Mouse (Mus musculus) midbrain, postnatal 0 days (tissue): ENCODE results near the gene Sfn. TPM values are rescaled to one million over a fixed set of nuclear protein-coding genes. Genes with fewer than 3 reads are reported as not detected.
A peak's percentile ranks its signal among the peaks of the same experiment; 100 is the strongest.
"Not testable (repeated sequence)": the region's sequence is repeated elsewhere in the genome, so short reads cannot be mapped to it uniquely, and the experiment has no call there.

Experiments used
- ATAC-seq: fragments of 200-750 bp; cut with Nextera tagmentation; 2 replicates; pipeline ENCODE4 v1.8.0; 2017; ENCODE audit warnings: moderate number of reproducible peaks, mild to moderate bottlenecking, moderate TSS enrichment, moderate library complexity; ENCODE audit not compliant: low FRiP score
- DNase-seq: peaks from one replicate; pipeline ENCODE4 v3.0.0-alpha.2; 2015; ENCODE audit warnings: low spot score
- H3K27ac ChIP-seq: fragments of 300-500 bp; sonication (generic); 2 replicates; pipeline ENCODE4 v1.5.1; 2014; ENCODE audit warnings: low read depth, mild to moderate bottlenecking, low read length, mixed read lengths
- H3K27me3 ChIP-seq: fragments of 300-500 bp; sonication (generic); 2 replicates; pipeline ENCODE4 v1.6.1; 2014; ENCODE audit warnings: low read length, control low read depth, mixed read lengths; ENCODE audit not compliant: insufficient read depth
- H3K36me3 ChIP-seq: fragments of 300-500 bp; sonication (generic); 2 replicates; pipeline ENCODE4 v1.6.1; 2014; ENCODE audit warnings: low read length, control low read depth, mixed read lengths; ENCODE audit not compliant: insufficient read depth
- H3K4me1 ChIP-seq: fragments of 300-500 bp; sonication (generic); 2 replicates; pipeline ENCODE4 v1.6.1; 2014; ENCODE audit warnings: mild to moderate bottlenecking, control low read depth, antibody characterized with exemption, low read length, mixed read lengths; ENCODE audit not compliant: insufficient read depth
- H3K4me2 ChIP-seq: fragments of 300-500 bp; sonication (generic); 2 replicates; pipeline ENCODE4 v1.6.1; 2014; ENCODE audit warnings: low read depth, mild to moderate bottlenecking, low read length, mixed read lengths; ENCODE audit not compliant: poor library complexity, severe bottlenecking
- H3K4me3 ChIP-seq: fragments of 300-500 bp; sonication (generic); 2 replicates; pipeline ENCODE4 v1.5.1; 2014; ENCODE audit warnings: low read depth, mild to moderate bottlenecking, low read length, moderate library complexity
- H3K9ac ChIP-seq: fragments of 300-500 bp; sonication (generic); replicated peaks from 2 replicates; pipeline ENCODE4 v1.6.1; 2014; ENCODE audit warnings: mild to moderate bottlenecking, low read length, moderate library complexity, mixed read lengths; ENCODE audit not compliant: poor library complexity, severe bottlenecking
- H3K9me3 ChIP-seq: fragments of 300-500 bp; sonication (generic); 2 replicates; pipeline ENCODE4 v1.6.1; 2016; ENCODE audit warnings: low read length, control low read depth
- CTCF ChIP-seq: IDR thresholded peaks from 2 replicates; pipeline ENCODE4 v1.5.1; 2016; ENCODE audit warnings: antibody characterized with exemption, mild to moderate bottlenecking
- WGBS: fragments of 180-500 bp; shearing (Covaris S2); extraction: QIAGEN DNeasy Blood & Tissue Kit; methylation state at CpG from one replicate; pipeline ENCODE4 v1.1.7; 2014; 5-methylcytosine and 5-hydroxymethylcytosine counted together
- polyA plus RNA-seq: library from polyadenylated mRNA; unstranded; fragments of >200 nt; fragmentation: Nextera tagmentation; extraction: Ambion mirVana; gene quantifications from 2 replicates; pipeline ENCODE4 v1.2.1, GENCODE M21; 2015
- total RNA-seq: library from RNA; depleted of rRNA; stranded (reverse); fragments of >200 nt; gene quantifications from 2 replicates; pipeline ENCODE4 v1.2.3, GENCODE M21; 2014; rRNA removed

Sfn gene
- 2.0 and 3.6 TPM in 2 replicates for total RNA-seq
- 0.67 and 0.86 TPM in 2 replicates for polyA plus RNA-seq

GRCm38 (mm10) chr4:133601721-133602218 lies at the start of gene Sfn:
TSS of gene Sfn (minus strand) at chr4:133602168.
- no peaks in the 10 kb centered on the region for H3K9me3 ChIP-seq
- H3K4me3 ChIP-seq = no peak within 1 kb of the TSS
- H3K4me1 ChIP-seq = no peaks in the 10 kb centered on the region
- H3K36me3 ChIP-seq = peaks cover 19% of the 10 kb centered on the region
- ATAC-seq = no peak
- no peak within 1 kb of the TSS for H3K4me2 ChIP-seq
- peaks cover 40% of the 10 kb centered on the region for H3K27me3 ChIP-seq
- H3K27ac ChIP-seq = no peak within 1 kb of the TSS
- WGBS = 5% methylated on average over 16 of the region's 16 CpGs
- TF ChIP-seq CTCF = peak; percentile 33
- no peak for DNase-seq
- no peak within 1 kb of the TSS for H3K9ac ChIP-seq

- DNase-seq (no peak), ATAC-seq (no peak)
- TF ChIP-seq CTCF = no peak
- Histone ChIP-seq H3K27me3 (no peaks in the 10 kb centered on the region), H3K4me3 (no peak overlapping the region), H3K9ac (no peak overlapping the region), H3K9me3 (no peaks in the 10 kb centered on the region), H3K4me2 (no peak overlapping the region), H3K27ac (no peak overlapping the region), H3K36me3 (no peaks in the 10 kb centered on the region), H3K4me1 (no peaks in the 10 kb centered on the region)
- 45% methylated on average over 10 of the region's 10 CpGs for whole genome bisulfite sequencing
Measured at GRCm38 (mm10) chr4:133651445-133651844, 49.5 kb upstream of the Sfn start.

DNA sequence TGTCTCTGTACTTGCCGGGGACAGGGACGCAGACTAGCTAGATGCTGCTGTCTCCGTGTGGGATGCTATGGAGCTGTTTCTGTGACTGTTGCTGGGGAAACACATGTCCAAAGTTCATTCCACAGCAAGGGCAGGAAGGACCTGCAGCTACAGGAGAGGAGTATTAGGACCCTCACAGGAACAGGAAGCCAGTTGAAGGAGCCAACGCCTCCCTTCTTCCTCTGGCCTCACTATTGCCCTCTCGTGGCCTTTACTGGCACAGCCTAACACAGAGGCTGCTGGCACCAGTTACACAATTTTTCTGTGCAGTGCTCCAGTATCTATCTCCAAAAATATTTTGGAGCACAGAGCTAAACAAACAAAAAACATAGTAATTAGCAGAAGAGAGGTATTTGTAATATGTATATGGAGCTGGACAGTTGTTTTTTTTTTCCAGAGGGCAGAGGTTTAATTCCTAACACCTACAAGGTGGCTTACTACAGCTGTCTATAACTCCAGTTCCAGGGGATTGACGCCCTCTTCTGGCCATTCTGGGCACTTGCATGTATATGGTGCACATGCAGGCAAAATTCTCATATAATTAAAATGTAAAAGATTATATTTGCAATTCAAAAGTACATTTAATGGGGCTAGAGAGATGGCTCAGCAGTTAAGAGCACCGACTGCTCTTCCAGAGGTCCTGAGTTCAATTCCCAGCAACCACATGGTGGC lies 48.2 kb upstream of the Sfn start, which contains the start of gene Zdhhc18:
TSS of gene Zdhhc18 (minus strand) at position 166 of the 711 bp plus-strand sequence.
- Histone ChIP-seq H3K4me1 (no peaks in the 10 kb centered on the region), H3K27me3 (no peaks in the 10 kb centered on the region), H3K27ac (peak within 1 kb of the TSS; percentile 18; the same call in 1 of the 2 replicates), H3K9me3 (no peaks in the 10 kb centered on the region), H3K9ac (no peak within 1 kb of the TSS), H3K4me2 (peak within 1 kb of the TSS; percentile 39), H3K4me3 (peak within 1 kb of the TSS; percentile 8; the same call in 1 of the 2 replicates), H3K36me3 (no peaks in the 10 kb centered on the region)
- 38% methylated on average over 7 of the region's 7 CpGs for WGBS
- ATAC-seq (no peak), DNase-seq (peak; percentile 84)
- peak; percentile 81 for TF ChIP-seq CTCF

GRCm38 (mm10) chr4:133649464-133649863 lies 47.5 kb upstream of the Sfn start:
- Histone ChIP-seq H3K4me2 (peak overlapping the region; percentile 39), H3K4me3 (peak overlapping the region; percentile 8; the same call in 1 of the 2 replicates), H3K27ac (0 out of 2 replicates have a peak overlapping the region, but pooled peaks have one; percentile 18)
- WGBS = 90% methylated on average over 5 of the region's 5 CpGs
- H3K9me3 ChIP-seq, H3K4me1 ChIP-seq, ATAC-seq, H3K9ac ChIP-seq, H3K27me3 ChIP-seq, H3K36me3 ChIP-seq, DNase-seq: not testable (repeated sequence)

GRCm38 (mm10) chr4:133645680-133646079 lies 43.7 kb upstream of the Sfn start:
- Histone ChIP-seq H3K9me3 (0 out of 2 replicates have a peak, but pooled peaks cover 2% of the 10 kb centered on the region), H3K4me3 (no peak overlapping the region), H3K4me2 (no peak overlapping the region), H3K4me1 (no peaks in the 10 kb centered on the region), H3K9ac (no peak overlapping the region), H3K27ac (no peak overlapping the region), H3K36me3 (no peaks in the 10 kb centered on the region), H3K27me3 (no peaks in the 10 kb centered on the region)
- TF ChIP-seq CTCF = no peak
- no peak for ATAC-seq
- no peak for DNase-seq
- WGBS = 49% methylated on average over 21 of the region's 21 CpGs

GRCm38 (mm10) chr4:133645195-133645594 lies 43.2 kb upstream of the Sfn start:
- no peak for ATAC-seq
- peak; percentile 22; the same call in 1 of the 2 replicates for TF ChIP-seq CTCF
- Histone ChIP-seq H3K27me3 (no peaks in the 10 kb centered on the region), H3K27ac (no peak overlapping the region), H3K4me2 (no peak overlapping the region), H3K9ac (no peak overlapping the region), H3K4me3 (no peak overlapping the region), H3K4me1 (no peaks in the 10 kb centered on the region), H3K9me3 (0 out of 2 replicates have a peak, but pooled peaks cover 2% of the 10 kb centered on the region), H3K36me3 (no peaks in the 10 kb centered on the region)
- WGBS = 84% methylated on average over 3 of the region's 3 CpGs
- DNase-seq = no peak
